Mouse (Mus musculus) 416B (cell line): ENCODE results near the gene Bmp8b.
A peak's percentile ranks its signal among the peaks of the same experiment; 100 is the strongest.
"Not testable (repeated sequence)": the region's sequence is repeated elsewhere in the genome, so short reads cannot be mapped to it uniquely, and the experiment has no call there.

Source experiments
- DNase-seq: peaks from one replicate; pipeline ENCODE4 v3.0.0; 2011; ENCODE audit warnings: low read depth

Gene Bmp8b

DNA sequence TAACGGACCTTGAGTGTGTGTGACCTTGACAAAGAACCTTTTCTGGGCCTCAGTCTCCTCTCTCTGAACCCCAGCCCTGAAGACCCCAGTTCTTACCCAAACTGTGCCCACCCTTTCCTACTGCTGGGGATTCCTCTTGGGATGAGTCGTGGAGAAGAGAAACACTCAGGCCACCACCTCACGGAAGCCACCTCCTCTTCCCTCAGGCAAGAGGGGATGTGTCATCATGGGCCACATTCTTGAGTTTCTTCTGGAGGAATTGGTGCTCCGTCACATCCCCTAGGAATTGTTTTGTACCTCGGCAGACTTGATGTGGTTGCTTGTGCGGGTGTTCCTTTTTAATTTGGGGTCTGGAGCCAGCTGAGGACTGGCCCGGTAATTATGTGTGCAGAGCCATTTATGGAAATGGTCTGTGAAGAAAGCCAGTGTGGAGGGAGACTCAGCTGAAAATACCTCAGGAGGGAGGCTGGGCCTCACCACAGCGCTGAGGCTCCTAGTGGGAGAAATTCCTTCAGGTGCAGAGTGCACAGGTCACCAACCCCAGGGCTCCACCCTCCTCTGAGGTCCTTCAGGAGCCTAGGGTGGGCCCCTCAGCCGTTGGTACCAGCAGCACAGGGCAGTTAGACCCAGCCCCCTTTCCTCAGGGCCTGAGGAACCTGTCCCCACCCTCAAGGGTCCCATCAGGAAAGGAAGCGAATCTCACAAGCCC lies 6.5 kb downstream of the Bmp8b start:
- DNase-seq = not testable (repeated sequence)

DNA sequence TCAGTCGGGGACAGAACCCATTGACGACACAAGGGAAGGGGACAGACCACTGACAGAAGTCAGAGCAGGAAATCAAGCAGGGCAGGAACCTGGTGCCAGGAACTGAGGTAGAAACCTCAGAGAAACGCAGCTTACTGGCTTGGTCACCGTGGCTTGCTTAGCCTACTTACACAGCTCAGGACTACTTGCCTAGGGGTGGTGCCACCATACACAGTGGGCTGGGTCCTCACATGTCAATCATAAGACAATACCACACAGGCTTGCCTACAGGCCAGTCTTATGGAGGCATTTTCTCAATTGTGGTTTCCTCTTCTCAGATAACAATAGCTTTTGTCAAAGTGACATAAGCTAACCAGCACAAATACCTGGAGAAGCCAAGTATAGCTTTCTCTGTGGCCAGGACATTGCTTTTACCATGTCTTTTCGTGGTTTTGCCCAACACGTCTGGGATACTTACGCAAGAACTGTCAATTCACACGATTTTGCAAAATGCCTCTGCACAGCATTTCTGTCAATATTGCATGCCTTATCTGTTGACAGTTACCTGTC lies 7.3 kb downstream of the Bmp8b start:
- DNase-seq = peak; percentile 81

GRCm38 (mm10) chr4:123114651-123115050 lies 9.7 kb downstream of the Bmp8b start:
- DNase-seq = not testable (repeated sequence)

DNA sequence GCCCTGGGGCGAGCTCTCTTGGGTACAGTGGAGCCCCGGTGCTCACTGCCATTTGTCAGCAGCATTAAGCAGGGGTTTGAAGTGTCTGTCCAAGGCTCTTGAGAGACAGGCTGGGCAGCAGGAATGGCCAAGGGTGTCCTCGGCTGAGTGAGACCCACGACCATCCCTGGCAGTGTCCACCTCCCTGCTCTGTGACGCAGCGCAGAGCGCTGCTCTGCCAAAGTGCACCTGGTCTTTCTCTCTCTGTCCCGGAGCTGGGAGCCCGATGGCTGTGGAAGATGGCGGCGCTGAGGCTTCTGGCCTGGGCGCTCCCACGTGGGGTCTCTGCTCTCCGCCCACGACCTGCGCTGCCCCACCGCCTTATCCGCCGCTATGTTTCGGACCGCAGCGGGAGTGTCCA lies 11.0 kb downstream of the Bmp8b start, which contains the start of gene Oxct2b:
Gene Oxct2b, plus strand, starts transcription at position 256 of the 400 bp plus-strand sequence.
- DNase-seq = no peak

DNA sequence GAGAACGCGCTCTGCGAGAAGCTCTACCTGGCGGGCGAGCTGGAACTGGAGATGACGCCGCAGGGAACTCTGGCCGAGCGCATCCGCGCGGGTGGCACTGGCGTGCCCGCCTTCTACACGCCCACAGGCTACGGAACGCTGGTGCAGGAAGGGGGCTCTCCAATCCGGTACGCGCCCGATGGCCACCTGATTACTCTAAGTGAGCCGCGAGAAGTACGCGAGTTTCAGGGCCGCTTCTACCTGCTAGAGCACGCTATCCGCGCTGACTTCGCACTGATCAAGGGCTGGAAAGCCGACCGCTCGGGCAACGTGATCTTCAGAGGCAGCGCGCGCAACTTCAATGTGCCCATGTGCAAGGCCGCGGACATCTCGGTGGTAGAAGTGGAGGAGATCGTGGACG lies 11.7 kb downstream of the Bmp8b start:
- DNase-seq = not testable (repeated sequence)

- DNase-seq = no peak
Observed at GRCm38 (mm10) chr4:123121286-123121685, 16.3 kb downstream of the Bmp8b start.

DNA sequence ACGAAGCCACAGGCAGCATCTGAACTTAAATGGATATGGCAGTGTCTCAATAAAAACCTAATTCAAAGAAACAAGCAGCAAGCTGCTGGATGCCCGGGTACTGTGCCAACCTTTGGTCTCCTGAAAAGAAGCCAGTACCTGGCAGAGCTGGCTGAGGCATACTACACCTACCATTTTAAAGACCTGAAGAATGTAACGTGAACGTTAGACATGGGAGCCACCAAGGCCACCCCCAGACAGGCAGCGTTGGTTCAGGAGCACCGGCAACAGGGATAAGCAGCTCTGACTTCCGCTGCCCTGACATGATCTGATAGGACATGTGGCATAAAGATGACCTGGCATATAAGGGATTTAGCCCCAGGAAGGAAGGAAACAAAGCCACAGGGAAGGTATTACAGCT lies 21.7 kb downstream of the Bmp8b start:
- DNase-seq = no peak

GRCm38 (mm10) chr4:123127051-123127450 lies 22.1 kb downstream of the Bmp8b start:
- no peak for DNase-seq

DNA sequence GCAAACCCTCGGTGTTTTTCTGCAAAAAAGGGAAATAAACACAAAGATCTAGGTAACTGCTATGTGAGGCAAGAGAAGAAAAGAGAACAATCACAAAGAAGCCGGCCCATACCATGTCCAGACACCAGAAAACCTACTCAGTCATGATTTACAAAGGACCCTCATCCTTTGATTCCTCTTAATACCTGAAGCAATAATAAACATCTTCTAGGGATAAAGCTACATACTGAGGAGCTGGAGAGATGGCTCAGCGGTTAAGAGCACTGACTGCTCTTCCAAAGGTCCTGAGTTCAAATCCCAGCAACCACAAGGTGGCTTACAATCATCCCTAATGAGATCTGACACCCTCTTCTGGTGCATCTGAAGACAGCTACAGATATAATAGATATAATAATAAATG lies 32.6 kb downstream of the Bmp8b start:
- no peak for DNase-seq

- DNase-seq = peak; percentile 96
Observed at GRCm38 (mm10) chr4:123139513-123140154, 34.7 kb downstream of the Bmp8b start, which contains the start of gene Ppie. Gene Ppie (minus strand): TSS chr4:123139951.

DNA sequence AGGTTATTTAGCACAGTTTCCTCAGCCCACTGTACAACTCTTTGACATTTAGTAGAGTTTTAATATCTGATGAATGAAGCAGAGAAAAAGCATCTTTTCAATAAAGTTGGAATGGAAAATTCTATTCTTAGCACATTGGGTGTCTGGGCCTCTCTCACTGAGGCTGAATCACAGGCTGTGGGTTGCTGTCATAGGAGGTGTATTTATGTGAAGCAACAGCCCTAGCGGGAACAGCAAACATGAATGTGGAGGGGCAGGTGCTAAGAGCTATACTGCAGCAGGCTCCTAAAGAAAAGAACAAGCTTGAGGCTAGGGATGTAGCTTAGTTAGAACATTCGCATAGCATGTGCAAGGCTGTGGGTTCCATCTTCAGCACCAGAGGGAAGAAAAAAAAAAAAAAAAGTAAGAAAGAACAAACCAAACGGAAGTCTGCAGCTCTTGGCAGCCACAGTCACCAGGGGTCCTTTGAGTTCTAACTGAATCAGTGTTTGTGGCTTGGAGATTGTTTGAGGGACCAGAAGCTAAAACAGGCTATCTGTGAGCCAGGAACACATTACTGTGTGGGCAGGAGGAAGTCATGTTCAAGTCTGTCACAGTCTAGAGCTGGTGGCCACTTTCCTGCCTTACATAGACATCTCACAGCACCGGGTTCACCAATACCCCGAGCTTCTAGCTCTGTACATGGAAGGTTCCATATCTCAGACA lies 42.6 kb downstream of the Bmp8b start:
- peak; percentile 73 for DNase-seq

GRCm38 (mm10) chr4:123152003-123152402 lies 47.0 kb downstream of the Bmp8b start:
- DNase-seq = no peak

DNA sequence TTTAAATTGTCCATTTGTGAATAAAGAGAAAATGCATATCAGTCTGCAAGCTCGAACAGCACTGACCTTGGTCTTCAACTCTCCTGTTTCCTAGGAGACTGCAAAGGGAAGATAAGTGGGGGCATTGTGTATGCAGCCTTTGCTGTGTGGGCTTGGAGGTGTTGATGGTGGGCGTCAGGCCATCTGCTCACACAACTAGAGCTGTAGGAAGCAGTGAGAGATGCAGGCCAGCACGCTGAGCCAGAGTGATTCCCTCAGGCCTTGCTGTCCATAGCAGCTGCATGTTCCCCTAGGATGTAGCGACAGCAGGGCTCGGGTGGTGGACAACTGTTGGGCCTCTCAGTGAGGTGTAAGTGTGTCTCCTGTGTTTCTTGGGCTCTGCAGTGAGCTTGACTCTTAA lies 48.0 kb downstream of the Bmp8b start:
- DNase-seq = no peak

- DNase-seq = peak; percentile 73
Observed at GRCm38 (mm10) chr4:123155004-123155403, 50.0 kb downstream of the Bmp8b start.

- DNase-seq = no peak
Observed at GRCm38 (mm10) chr4:123155427-123155826, 50.5 kb downstream of the Bmp8b start.

DNA sequence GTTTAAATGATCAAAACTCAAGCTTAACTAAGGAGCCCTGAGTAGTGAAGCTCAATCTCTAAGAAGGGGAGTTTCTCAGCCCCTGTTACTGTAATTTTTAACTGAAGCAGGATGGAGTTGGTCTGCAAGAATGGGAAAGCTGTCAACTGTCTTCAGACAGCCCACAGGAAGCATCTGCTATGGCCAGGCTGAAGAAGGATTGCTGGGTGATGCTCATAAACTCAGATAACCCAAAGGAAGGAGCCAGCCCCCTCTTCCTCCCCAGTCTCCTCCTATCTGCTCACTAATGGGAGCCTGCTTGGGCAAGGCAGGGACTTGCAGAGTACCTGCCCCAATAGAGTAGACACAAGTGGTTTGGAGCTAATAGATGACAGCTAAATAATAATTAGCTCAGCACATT lies 50.9 kb downstream of the Bmp8b start:
- DNase-seq = peak; percentile 55

DNA sequence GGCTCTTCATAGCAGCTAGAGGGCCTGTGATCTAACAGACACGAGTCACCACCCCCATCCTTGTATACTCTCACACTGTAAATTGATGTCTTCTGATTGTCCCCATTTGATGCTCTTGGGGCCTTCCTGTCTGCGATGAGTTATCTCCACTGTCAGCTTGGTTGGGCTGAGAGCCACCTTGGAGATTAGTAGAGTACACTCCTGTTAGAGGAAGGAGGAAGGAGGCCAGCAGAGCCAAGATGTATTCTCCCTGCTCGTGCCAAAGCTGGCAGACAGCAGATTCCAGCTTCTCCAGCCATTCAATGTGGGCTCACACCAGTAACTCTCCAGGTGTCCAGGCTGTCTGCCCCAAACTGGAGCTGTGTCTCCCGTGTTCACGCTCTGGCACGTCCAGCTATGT lies 55.6 kb downstream of the Bmp8b start:
- no peak for DNase-seq

GRCm38 (mm10) chr4:123161251-123161650 lies 56.3 kb downstream of the Bmp8b start:
- not testable (repeated sequence) for DNase-seq

DNA sequence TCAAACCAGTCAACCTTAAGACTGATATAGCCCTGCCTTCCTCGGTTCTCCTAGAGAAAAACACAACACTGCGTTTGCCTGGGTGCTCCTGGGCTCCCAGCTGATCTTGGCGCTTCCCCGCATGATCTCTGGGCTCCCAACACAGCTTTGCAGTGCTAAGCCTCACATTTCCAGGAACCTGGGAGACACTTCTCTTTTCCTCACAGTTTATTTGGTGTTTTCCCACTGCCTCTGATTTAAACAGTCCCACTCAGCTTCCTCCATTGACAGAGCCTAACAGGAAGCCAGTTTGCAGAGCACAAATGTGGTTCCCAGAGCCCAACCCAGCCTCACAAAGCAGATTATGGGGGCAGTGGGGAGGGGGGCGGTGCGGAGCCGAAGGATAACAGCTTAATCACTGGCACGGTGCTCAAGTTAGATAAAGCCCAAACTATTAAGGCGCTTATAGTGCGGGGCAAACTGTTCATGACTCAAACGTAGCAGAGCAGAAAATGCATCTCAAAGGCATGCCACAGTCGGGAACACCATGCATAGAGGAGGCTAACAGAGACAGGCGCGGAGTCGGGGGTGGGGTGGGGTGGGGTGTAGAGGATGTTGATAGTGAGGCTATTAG lies 57.4 kb downstream of the Bmp8b start:
- no peak for DNase-seq

GRCm38 (mm10) chr4:123164157-123164556 lies 59.2 kb downstream of the Bmp8b start:
- DNase-seq = no peak

GRCm38 (mm10) chr4:123171811-123172210 lies 66.8 kb downstream of the Bmp8b start:
- peak; percentile 38 for DNase-seq
